Mouse (Mus musculus): ENCODE data around the gene Bik.
A peak's percentile ranks its signal among the peaks of the same experiment; 100 is the strongest.

The Bik gene

DNA sequence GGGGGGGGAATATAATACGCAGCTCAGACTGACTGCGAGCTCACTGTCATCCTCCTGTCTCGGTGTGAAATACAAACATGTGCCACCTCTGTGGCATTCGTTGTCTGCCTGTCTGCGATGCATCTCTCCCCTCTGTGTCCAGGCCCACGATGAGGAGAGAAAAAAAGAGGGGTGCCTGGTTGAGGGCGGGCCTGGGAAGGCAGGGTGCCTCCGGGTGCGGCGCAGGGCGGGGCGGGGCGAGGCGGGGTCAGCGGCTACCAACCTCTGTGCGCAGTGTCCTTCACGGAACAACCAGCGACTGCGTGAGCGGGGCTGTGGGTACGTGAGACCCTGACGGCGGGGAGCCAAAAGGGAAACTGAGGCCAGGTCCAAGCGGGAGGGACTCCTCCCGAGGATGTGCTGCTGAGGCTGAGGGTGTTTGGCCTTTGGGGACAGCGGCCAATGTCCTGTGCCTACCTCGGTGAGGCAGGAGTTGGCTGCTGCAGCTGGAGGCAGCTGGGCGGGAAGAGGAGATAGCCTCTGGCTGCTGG is 36.7 kb downstream of the Bik start, which contains the start of the genes Tspo and Mcat:
Gene Tspo (plus strand): TSS at position 266 of the 530 bp plus-strand sequence.
Gene Mcat (minus strand): TSS at position 461 of the 530 bp plus-strand sequence.
- Histone ChIP-seq H3K4me3 (replicated peaks; ENCODE audit: low read length) (peak within 1 kb of the TSS; percentile 73), H3K36me3 (ENCODE audit: insufficient read depth, low read length) (no peaks in the 10 kb centered on the region), H3K9me3 (ENCODE audit: low read length) (no peaks in the 10 kb centered on the region), H3K4me1 (replicated peaks; ENCODE audit: low read depth, low read length) (peaks cover 56% of the 10 kb centered on the region), H3K27me3 (ENCODE audit: insufficient read depth, low read length) (no peaks in the 10 kb centered on the region)
- TF ChIP-seq POU5F1 (IDR thresholded peaks at IDR 0.05; ENCODE audit: borderline replicate concordance, low read length) (no peak), CTCF (conservative IDR thresholded peaks at IDR 0.05; ENCODE audit: low read length) (no peak), NANOG (IDR thresholded peaks at IDR 0.05; ENCODE audit: borderline replicate concordance, low read length) (no peak)

DNA sequence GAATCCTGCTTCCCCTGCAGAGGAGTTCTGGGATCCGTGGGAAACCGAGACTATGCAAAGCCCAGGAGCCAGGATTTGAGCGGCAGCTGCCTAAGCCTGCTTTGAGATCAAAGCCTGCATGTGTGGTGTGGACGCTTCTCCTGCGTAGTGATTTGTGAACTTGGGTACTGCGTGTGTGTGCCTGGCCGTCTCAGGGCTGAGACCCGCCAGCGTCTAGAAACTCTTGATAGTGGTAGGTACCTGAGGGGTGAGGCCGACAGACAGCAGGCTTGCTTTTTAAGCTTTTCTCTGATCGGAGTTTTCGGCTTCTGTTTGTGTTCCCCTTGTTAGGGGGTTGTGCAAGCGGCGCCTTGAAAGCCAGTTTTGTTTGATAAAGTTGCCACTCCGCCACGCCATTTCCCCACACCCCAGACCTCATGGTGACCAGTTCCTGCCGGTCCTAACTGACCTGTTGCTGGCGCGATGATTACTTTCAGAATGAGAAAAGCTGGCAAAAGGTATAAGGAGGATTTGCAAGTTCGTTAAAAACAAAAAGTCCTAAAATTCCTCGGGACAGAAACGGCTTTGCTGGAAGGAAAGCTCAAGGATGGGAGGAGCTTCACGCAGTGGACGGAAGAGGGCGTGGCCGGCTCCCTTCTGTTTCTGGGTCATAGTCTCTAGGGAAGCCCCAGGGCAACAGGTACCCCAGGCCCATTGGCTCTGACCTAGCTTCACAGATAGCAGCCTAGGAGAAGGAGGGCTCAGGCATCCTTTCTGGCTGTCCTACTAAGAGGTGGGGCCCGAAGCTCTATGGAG is 37.4 kb downstream of the Bik start:
- H3K27me3 ChIP-seq (ENCODE audit: insufficient read depth, low read length), result no peaks in the 10 kb centered on the region
- H3K9me3 ChIP-seq (ENCODE audit: low read length), result no peaks in the 10 kb centered on the region
- TF ChIP-seq POU5F1 (IDR thresholded peaks at IDR 0.05; ENCODE audit: borderline replicate concordance, low read length) (no peak), CTCF (conservative IDR thresholded peaks at IDR 0.05; ENCODE audit: low read length) (no peak), NANOG (IDR thresholded peaks at IDR 0.05; ENCODE audit: borderline replicate concordance, low read length) (no peak)
- H3K36me3 ChIP-seq (ENCODE audit: insufficient read depth, low read length), result no peaks in the 10 kb centered on the region
- peak overlapping the region; percentile 73 for H3K4me3 ChIP-seq (replicated peaks; ENCODE audit: low read length)
- H3K4me1 ChIP-seq (replicated peaks; ENCODE audit: low read depth, low read length), result peaks cover 56% of the 10 kb centered on the region

DNA sequence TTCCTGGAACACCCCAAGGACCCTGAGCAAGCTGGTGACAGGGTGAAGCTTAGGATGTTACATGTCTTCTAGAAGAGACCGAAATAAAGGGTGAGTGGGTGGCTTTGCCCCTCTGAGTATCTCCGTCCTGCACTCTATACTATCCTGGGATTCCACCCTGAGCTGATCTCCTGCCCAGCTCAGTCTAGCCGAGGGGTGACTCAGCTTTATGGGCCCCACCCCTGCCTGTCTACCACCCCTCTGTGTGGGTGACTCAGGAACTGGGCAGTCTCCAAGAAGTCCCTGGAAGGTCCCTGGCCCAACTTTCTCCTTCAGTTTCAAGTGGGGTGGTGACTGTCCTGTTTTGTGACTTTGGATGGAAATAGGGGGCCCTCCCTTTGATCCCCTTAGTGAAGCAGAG is 38.8 kb downstream of the Bik start:
- no peak overlapping the region for H3K4me3 ChIP-seq (replicated peaks; ENCODE audit: low read length)
- peaks cover 69% of the 10 kb centered on the region for H3K4me1 ChIP-seq (replicated peaks; ENCODE audit: low read depth, low read length)
- no peaks in the 10 kb centered on the region for H3K9me3 ChIP-seq (ENCODE audit: low read length)
- H3K27me3 ChIP-seq (ENCODE audit: insufficient read depth, low read length), result no peaks in the 10 kb centered on the region
- no peaks in the 10 kb centered on the region for H3K36me3 ChIP-seq (ENCODE audit: insufficient read depth, low read length)
- no peak for TF ChIP-seq CTCF (conservative IDR thresholded peaks at IDR 0.05; ENCODE audit: low read length)
- no peak for TF ChIP-seq NANOG (IDR thresholded peaks at IDR 0.05; ENCODE audit: borderline replicate concordance, low read length)
- TF ChIP-seq POU5F1 (IDR thresholded peaks at IDR 0.05; ENCODE audit: borderline replicate concordance, low read length), result no peak

DNA sequence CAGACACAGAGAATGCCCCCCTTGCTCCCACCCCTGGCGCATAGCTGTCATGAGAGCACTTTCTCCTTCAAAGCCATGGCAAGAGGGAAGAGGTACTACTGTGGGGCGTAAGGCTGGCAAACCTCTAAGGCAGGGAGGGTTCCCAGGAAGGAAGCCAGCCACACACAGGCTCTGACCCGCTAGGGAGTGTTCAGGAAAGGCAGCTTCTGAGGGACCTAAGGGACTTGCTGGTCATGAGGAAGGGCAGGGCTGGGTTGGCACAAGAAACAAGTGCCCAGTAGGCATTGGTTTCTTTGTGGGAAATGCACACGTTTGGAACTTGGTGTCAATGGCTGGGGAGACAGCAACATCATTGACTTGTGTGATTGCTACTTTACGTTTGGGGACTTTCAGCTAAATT is 39.3 kb downstream of the Bik start:
- no peak for TF ChIP-seq NANOG (IDR thresholded peaks at IDR 0.05; ENCODE audit: borderline replicate concordance, low read length)
- TF ChIP-seq POU5F1 (IDR thresholded peaks at IDR 0.05; ENCODE audit: borderline replicate concordance, low read length), result no peak
- no peak for TF ChIP-seq CTCF (conservative IDR thresholded peaks at IDR 0.05; ENCODE audit: low read length)
- no peaks in the 10 kb centered on the region for H3K36me3 ChIP-seq (ENCODE audit: insufficient read depth, low read length)
- no peak overlapping the region for H3K4me3 ChIP-seq (replicated peaks; ENCODE audit: low read length)

DNA sequence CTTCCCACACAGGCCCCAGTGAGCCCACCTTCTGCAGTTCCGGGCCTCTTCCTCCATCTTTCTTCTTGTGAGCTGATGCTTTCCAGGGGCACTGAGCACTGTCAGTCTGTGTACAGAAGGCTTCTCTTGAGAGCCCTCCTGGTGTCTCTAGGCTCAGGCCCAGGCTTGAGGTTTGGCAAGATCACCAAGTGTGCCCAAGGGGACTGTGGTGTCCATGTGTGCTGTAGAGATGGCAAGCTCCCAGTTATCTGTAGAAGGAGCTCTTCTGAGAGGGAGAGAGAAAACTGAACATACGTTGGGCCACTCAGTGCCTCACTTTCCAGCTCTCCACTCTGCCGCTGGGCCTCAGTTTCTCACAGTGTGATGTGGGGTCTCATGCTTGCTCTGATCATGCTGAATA is 41.1 kb downstream of the Bik start:
- TF ChIP-seq CTCF (conservative IDR thresholded peaks at IDR 0.05; ENCODE audit: low read length) (no peak), NANOG (IDR thresholded peaks at IDR 0.05; ENCODE audit: borderline replicate concordance, low read length) (no peak), POU5F1 (IDR thresholded peaks at IDR 0.05; ENCODE audit: borderline replicate concordance, low read length) (no peak)

More for the DNA sequence above, 39.3 kb downstream of the Bik start:
- Histone ChIP-seq H3K4me1 (replicated peaks; ENCODE audit: low read depth, low read length) (peaks cover 73% of the 10 kb centered on the region), H3K9me3 (ENCODE audit: low read length) (no peaks in the 10 kb centered on the region), H3K27me3 (ENCODE audit: insufficient read depth, low read length) (no peaks in the 10 kb centered on the region)

DNA sequence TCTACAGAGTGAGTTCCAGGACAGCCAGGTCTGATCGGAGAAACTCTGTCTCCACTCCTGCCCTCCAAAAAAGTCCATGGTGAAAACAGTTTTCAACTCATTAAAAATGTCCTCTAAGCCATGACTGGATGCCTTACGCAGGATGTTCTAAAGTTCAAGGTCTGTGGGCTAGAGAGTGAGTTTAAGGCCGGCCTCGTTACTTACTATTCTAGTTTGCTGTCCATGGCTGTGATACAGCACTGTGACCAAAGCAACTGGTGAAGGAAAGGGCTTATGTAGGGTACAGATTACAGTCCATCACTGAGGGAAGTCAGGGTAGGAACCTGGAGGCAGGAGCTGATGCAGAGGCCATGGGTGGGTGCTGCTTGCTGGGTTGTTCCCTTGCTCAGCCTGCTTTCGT is 41.9 kb downstream of the Bik start:
- TF ChIP-seq POU5F1 (IDR thresholded peaks at IDR 0.05; ENCODE audit: borderline replicate concordance, low read length) (no peak), NANOG (IDR thresholded peaks at IDR 0.05; ENCODE audit: borderline replicate concordance, low read length) (no peak), CTCF (conservative IDR thresholded peaks at IDR 0.05; ENCODE audit: low read length) (no peak)
- H3K4me3 ChIP-seq (replicated peaks; ENCODE audit: low read length), result no peak overlapping the region

More for the DNA sequence above, 41.1 kb downstream of the Bik start:
- Histone ChIP-seq H3K4me3 (replicated peaks; ENCODE audit: low read length) (no peak overlapping the region), H3K27me3 (ENCODE audit: insufficient read depth, low read length) (no peaks in the 10 kb centered on the region), H3K36me3 (ENCODE audit: insufficient read depth, low read length) (peaks cover 12% of the 10 kb centered on the region), H3K9me3 (ENCODE audit: low read length) (no peaks in the 10 kb centered on the region), H3K4me1 (replicated peaks; ENCODE audit: low read depth, low read length) (peaks cover 63% of the 10 kb centered on the region)

DNA sequence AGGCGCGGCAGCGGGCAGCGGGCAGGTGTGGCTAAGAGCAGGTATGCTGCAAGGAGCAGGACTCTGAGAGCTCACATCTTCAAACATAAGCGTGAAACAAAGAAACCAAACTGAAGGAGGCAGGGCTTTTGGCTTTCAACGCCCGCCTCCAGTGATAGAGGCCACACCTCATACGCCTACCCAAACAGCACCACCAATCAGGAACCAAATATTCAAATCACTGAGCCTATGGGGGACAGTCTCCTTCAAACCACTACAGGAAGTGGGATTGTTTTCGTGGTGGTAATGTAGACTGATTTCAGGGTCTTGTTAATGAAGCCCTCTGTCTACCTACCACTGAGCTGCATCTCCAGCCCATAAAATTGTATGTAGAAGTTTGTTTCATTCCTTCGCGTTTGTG is 43.0 kb downstream of the Bik start:
- no peaks in the 10 kb centered on the region for H3K27me3 ChIP-seq (ENCODE audit: insufficient read depth, low read length)
- H3K36me3 ChIP-seq (ENCODE audit: insufficient read depth, low read length), result peaks cover 21% of the 10 kb centered on the region
- TF ChIP-seq POU5F1 (IDR thresholded peaks at IDR 0.05; ENCODE audit: borderline replicate concordance, low read length) (no peak), NANOG (IDR thresholded peaks at IDR 0.05; ENCODE audit: borderline replicate concordance, low read length) (no peak), CTCF (conservative IDR thresholded peaks at IDR 0.05; ENCODE audit: low read length) (no peak)
- H3K4me3 ChIP-seq (replicated peaks; ENCODE audit: low read length), result peak overlapping the region; percentile 57
- no peaks in the 10 kb centered on the region for H3K9me3 ChIP-seq (ENCODE audit: low read length)
- H3K4me1 ChIP-seq (replicated peaks; ENCODE audit: low read depth, low read length), result peaks cover 48% of the 10 kb centered on the region

More for the DNA sequence above, 41.9 kb downstream of the Bik start:
- Histone ChIP-seq H3K36me3 (ENCODE audit: insufficient read depth, low read length) (peaks cover 14% of the 10 kb centered on the region), H3K9me3 (ENCODE audit: low read length) (no peaks in the 10 kb centered on the region), H3K4me1 (replicated peaks; ENCODE audit: low read depth, low read length) (peaks cover 55% of the 10 kb centered on the region), H3K27me3 (ENCODE audit: insufficient read depth, low read length) (no peaks in the 10 kb centered on the region)

DNA sequence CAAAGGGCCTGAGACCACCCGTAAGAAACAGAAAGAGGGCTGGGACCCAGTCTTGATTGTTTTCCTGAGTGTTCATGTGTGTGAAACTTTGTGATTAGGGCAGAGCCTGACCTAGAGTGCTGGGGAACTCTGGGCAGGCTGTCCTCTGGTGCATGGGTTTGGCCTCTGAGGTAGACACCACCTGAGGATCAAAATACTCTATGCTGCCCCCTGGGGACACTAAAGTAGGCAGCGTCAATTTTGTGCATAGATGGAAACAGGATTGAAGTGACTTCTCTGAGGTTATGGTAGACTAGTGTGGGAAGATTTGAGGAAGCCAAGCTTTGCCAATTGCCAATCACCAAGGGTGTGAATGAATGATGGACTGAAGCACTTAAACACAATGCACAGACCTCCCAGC is 44.0 kb downstream of the Bik start:
- TF ChIP-seq CTCF (conservative IDR thresholded peaks at IDR 0.05; ENCODE audit: low read length) (peak; percentile 46), NANOG (IDR thresholded peaks at IDR 0.05; ENCODE audit: borderline replicate concordance, low read length) (no peak)
- H3K36me3 ChIP-seq (ENCODE audit: insufficient read depth, low read length), result peaks cover 28% of the 10 kb centered on the region

More for the DNA sequence above, 44.0 kb downstream of the Bik start:
- Histone ChIP-seq H3K9me3 (ENCODE audit: low read length) (no peaks in the 10 kb centered on the region), H3K27me3 (ENCODE audit: insufficient read depth, low read length) (no peaks in the 10 kb centered on the region), H3K4me1 (replicated peaks; ENCODE audit: low read depth, low read length) (peaks cover 40% of the 10 kb centered on the region), H3K4me3 (replicated peaks; ENCODE audit: low read length) (peak overlapping the region; percentile 57; the same call in 1 of the 2 replicates)

Measured in E14TG2a.4 (cell line).